Mouse (Mus musculus) bone marrow, adult 2 months (tissue): ENCODE results near the gene Slc30a10. TPM values are rescaled to one million over a fixed set of nuclear protein-coding genes. Genes with fewer than 3 reads are reported as not detected.

Experiments
- H3K27ac ChIP-seq: fragments of 200-500 bp; 2 replicates; pipeline ENCODE4 v1.5.1; 2012; ENCODE audit warnings: low read depth, mild to moderate bottlenecking, control low read depth, inconsistent platforms, low read length; ENCODE audit not compliant: control insufficient read depth, poor library complexity, insufficient read depth
- H3K4me1 ChIP-seq: fragments of 200-500 bp; 2 replicates; pipeline ENCODE4 v1.6.1; 2011; ENCODE audit warnings: low read length; ENCODE audit not compliant: control insufficient read depth, insufficient read depth
- H3K4me3 ChIP-seq: fragments of 200-500 bp; replicated peaks from 2 replicates; pipeline ENCODE3; 2011; ENCODE audit warnings: mild to moderate bottlenecking, low read depth, low read length, control low read depth; ENCODE audit not compliant: control insufficient read depth
- CTCF ChIP-seq: fragments of 200-500 bp; IDR thresholded peaks from 2 replicates; pipeline ENCODE4 v1.5.1; 2011; ENCODE audit warnings: low read length, control low read depth; ENCODE audit not compliant: control insufficient read depth, insufficient read depth
- POLR2A ChIP-seq: fragments of 200-500 bp; IDR thresholded peaks from 2 replicates; pipeline ENCODE4 v1.6.1; 2011; ENCODE audit warnings: low read depth, mild to moderate bottlenecking, control low read depth, low read length, borderline replicate concordance; ENCODE audit not compliant: control insufficient read depth
- WGBS: fragments of 180-500 bp; shearing (Covaris S2); methylation state at CpG from one replicate; pipeline ENCODE4 v1.1.7; 2018; 5-methylcytosine and 5-hydroxymethylcytosine counted together
- polyA plus RNA-seq: library from polyadenylated mRNA; stranded (reverse); fragments of >200 nt; gene quantifications from 2 replicates; pipeline ENCODE4 v1.2.4, GENCODE M21; 2011; ENCODE audit warnings: low replicate concordance; ENCODE audit not compliant: missing spikeins, insufficient read depth, insufficient read length

Gene Slc30a10
- polyA plus RNA-seq, 1 experiment, result 3.7 TPM

GRCm38 (mm10) chr1:185473437-185473836, 18.8 kb downstream of the Slc30a10 start:
- Histone ChIP-seq H3K4me3 (no peak overlapping the region), H3K27ac (no peak overlapping the region), H3K4me1 (no peaks in the 10 kb centered on the region; the same call in 1 of the 2 replicates)
- TF ChIP-seq CTCF, result no peak
- TF ChIP-seq POLR2A, result no peak
- 57% methylated on average over 1 of the region's 1 CpGs for WGBS

GRCm38 (mm10) chr1:185479861-185480260, 25.2 kb downstream of the Slc30a10 start:
- Histone ChIP-seq H3K4me3 (no peak overlapping the region), H3K4me1 (no peaks in the 10 kb centered on the region), H3K27ac (no peak overlapping the region)
- WGBS, result 87% methylated on average over 4 of the region's 4 CpGs
- TF ChIP-seq CTCF (no peak), POLR2A (no peak)

GRCm38 (mm10) chr1:185482001-185482761, 27.5 kb downstream of the Slc30a10 start:
- Histone ChIP-seq H3K4me1 (no peaks in the 10 kb centered on the region), H3K27ac (no peak overlapping the region), H3K4me3 (no peak overlapping the region)
- TF ChIP-seq CTCF (no peak), POLR2A (no peak)
- 84% methylated on average over 19 of the region's 19 CpGs for WGBS

GRCm38 (mm10) chr1:185482762-185483161, 28.1 kb downstream of the Slc30a10 start:
- H3K4me3 ChIP-seq, result no peak overlapping the region
- 83% methylated on average over 2 of the region's 2 CpGs for WGBS
- no peak for TF ChIP-seq POLR2A
- no peak for TF ChIP-seq CTCF
- H3K4me1 ChIP-seq, result no peaks in the 10 kb centered on the region
- H3K27ac ChIP-seq, result no peak overlapping the region

- Histone ChIP-seq H3K4me3 (no peak overlapping the region), H3K27ac (no peak overlapping the region), H3K4me1 (no peaks in the 10 kb centered on the region)
- TF ChIP-seq CTCF (no peak), POLR2A (no peak)
- WGBS, result 68% methylated on average over 12 of the region's 12 CpGs
These were observed 28.9 kb downstream of the Slc30a10 start for GRCm38 (mm10) chr1:185483356-185484057.

- TF ChIP-seq CTCF (no peak), POLR2A (no peak)
- Histone ChIP-seq H3K27ac (no peak overlapping the region), H3K4me1 (no peaks in the 10 kb centered on the region), H3K4me3 (no peak overlapping the region)
- WGBS, result 86% methylated on average over 19 of the region's 19 CpGs
These were observed 29.6 kb downstream of the Slc30a10 start for GRCm38 (mm10) chr1:185484281-185484680.

- Histone ChIP-seq H3K4me1 (no peaks in the 10 kb centered on the region), H3K27ac (no peak overlapping the region), H3K4me3 (no peak overlapping the region)
- TF ChIP-seq CTCF, result no peak
- no peak for TF ChIP-seq POLR2A
- WGBS, result 82% methylated on average over 6 of the region's 6 CpGs
These were observed 35.2 kb downstream of the Slc30a10 start for GRCm38 (mm10) chr1:185489893-185490292.

- Histone ChIP-seq H3K4me3 (no peak overlapping the region), H3K4me1 (no peaks in the 10 kb centered on the region), H3K27ac (no peak overlapping the region)
- WGBS, result 79% methylated on average over 2 of the region's 2 CpGs
- TF ChIP-seq CTCF (no peak), POLR2A (no peak)
These were observed 36.0 kb downstream of the Slc30a10 start for GRCm38 (mm10) chr1:185490603-185491002.
